Mouse (Mus musculus): ENCODE measurements around the gene Tsfm.
A peak's percentile ranks its signal among the peaks of the same experiment; 100 is the strongest.

Tsfm gene

GRCm38 (mm10) chr10:127041774-127042338 is 11.2 kb upstream of the Tsfm start:
- DNase-seq (ENCODE audit: low spot score in 2 of 2), result peak; percentile 81 to 87

- peak in 1 of 2 experiments; percentile 35 for DNase-seq (ENCODE audit: low spot score in 2 of 2)
These were observed 10.7 kb upstream of the Tsfm start, which contains the start of the genes Mettl1 and Eef1akmt3 for GRCm38 (mm10) chr10:127041274-127041766. TSS of gene Mettl1 (plus strand) at chr10:127041414. TSS of gene Eef1akmt3 (minus strand) at chr10:127041513.

DNA sequence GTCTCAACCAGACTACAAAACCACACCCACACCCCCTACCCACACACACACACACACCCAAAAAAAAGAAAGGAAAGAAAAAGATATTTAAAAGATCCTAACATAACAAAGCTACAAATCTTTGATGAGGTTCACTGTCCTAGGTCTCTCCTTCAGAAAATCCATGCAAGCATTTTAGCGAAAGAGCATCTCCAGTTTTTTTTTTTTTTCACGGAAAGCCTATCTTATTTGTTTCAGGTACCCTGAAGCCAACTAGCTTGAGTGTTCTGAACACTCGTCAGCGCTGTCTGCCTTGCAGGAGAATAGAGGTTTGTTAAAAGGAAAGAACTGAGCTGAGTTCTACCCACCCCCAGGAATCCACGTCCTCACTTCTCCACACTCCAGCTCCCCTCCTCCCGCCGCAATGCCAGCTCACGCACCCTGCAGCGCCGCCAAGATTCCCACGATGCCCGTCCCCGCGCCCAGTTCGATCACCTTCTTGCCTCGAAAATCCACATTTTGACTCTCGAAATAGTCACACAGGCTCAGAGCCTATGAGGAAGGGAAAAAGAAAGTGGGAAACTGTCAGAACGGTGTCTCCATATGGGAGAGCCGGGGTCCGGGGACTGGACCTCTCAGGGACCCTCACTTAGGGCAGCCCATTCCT is 10.1 kb upstream of the Tsfm start:
- DNase-seq (ENCODE audit: low spot score in 2 of 2), result no peak

- DNase-seq (ENCODE audit: low spot score in 2 of 2), result no peak
These were observed 7.0 kb upstream of the Tsfm start for GRCm38 (mm10) chr10:127037641-127038040.

DNA sequence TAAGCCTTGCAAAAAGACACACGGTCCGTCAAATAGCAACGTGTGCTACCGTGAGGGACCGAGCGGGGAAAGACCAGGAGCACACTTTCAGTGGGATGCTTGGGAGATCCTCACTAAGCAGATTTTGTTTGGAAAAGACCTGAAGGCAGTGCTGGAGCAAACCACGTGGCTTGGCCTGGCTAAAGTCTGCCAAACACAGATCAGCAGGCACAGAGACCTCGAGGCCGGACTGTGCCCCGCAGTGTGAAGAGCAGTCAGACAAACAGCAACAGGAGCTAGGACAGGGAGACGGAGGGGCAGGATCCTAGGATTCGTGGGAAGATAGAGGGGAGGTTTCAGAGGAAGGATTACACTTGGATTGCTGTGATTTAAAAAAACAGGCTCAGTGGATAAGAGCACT is 5.6 kb upstream of the Tsfm start:
- DNase-seq (ENCODE audit: low spot score in 2 of 2), result no peak

- DNase-seq (ENCODE audit: low spot score in 2 of 2), result no peak
These were observed 2.7 kb upstream of the Tsfm start for GRCm38 (mm10) chr10:127033301-127033741.

DNA sequence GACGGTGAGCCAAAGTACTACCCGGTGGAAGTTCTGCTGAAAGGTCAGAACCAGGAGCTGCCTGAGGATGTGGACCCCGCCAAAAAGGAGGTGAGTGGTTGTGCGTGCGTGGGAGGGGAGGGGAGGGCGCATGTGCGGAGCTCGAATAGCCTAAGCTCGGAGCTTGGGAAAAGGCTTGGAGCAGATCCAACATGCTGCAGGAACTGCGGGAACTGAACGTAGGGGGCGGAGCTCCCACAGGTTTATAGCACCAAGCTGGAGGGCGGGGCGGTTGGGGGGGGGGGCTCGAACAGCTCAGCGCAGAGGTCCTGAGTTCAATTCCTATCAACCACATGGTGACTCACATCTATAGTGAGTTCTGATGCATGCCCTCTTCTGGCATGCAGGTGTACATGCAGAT is 12.2 kb downstream of the Tsfm start:
- no peak for DNase-seq (ENCODE audit: low spot score in 2 of 2)

DNA sequence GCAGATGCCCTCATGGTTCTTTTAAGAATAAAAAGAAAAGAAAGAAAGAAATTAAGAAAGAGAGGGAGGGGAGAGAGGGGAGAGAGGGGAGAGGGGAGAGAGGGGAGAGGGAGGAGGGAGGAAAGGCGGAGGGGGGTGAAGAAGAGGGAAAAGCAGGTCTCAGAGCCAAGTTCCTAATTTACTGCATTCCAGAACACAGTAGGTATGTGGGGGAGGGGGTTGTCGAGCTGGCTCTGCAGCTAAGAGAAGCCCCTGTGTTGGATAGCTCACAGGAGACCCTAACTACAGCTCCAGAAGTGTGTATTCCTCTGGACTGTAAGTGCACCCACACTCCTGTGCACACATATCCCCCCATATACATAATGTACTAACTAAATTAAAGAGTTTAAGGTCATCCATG is 13.6 kb downstream of the Tsfm start:
- no peak for DNase-seq (ENCODE audit: low spot score in 2 of 2)

DNA sequence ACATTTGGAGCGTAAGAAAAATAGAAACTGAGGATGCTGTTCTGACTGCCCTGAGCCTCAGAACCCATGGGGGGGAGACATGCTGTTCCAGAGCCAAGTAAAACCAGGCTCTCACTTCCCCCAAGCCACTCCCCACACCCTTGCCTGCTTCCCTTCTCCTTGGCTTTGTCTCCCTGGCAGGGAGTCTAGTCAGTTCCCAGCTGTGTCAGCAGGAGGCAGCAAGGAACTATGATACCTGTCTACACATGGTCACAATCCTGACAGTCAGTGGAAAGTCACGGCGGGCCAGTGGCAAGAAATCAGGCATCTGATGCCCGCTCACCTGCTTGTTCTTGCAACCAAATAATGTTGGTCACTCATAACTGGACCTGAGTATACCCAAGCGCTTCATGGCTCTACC is 14.2 kb downstream of the Tsfm start:
- no peak for DNase-seq (ENCODE audit: low spot score in 2 of 2)

DNA sequence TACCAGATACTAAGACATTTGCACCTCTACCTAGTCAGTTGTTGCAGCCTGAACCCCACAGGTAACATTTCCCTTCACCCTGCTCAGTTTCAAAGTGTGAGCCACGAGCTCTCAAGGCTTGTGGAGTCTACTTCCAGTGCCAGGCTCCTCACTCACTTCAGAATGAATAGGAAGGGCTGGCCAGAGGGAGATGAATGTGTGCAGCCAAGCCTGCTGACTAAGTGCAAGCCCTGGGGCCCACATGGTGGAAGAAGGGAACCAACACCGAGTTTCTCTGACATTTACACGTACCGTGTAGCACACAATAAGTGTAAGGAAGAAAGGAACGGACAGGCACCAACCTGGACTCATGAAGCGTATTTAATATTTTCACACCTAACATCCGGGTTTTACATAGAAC is 26.8 kb downstream of the Tsfm start:
- no peak for DNase-seq (ENCODE audit: low spot score in 2 of 2)

- DNase-seq (ENCODE audit: low spot score in 2 of 2), result no peak
These were observed 27.3 kb downstream of the Tsfm start for GRCm38 (mm10) chr10:127003334-127003733.

DNA sequence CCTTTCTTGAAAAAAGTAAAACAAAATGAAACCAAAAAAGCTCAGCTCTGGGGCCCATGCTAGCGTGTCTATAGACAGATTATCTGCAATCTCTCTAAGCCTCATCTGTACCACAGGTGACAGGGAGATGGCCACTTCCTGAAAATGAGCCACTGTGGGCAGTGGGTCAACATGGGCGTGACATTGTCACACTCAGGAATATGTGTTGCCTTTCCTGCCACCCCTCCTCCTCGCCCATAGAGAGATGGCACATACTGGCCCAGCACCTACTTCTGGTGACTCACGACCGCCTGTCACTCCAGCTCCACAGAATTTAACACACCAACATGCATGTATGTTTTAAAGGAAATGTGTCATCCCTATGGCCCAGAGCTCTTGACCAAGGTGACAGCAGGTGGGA is 27.9 kb downstream of the Tsfm start:
- DNase-seq (ENCODE audit: low spot score in 2 of 2), result no peak

- DNase-seq (ENCODE audit: low spot score in 2 of 2), result no peak
These were observed 28.6 kb downstream of the Tsfm start for GRCm38 (mm10) chr10:127002056-127002455.

GRCm38 (mm10) chr10:127001297-127001696 is 29.3 kb downstream of the Tsfm start:
- no peak for DNase-seq (ENCODE audit: low spot score in 2 of 2)

GRCm38 (mm10) chr10:127000529-127000928 is 30.1 kb downstream of the Tsfm start, which contains the start of gene Avil:
TSS of gene Avil (plus strand) at chr10:127000709.
- DNase-seq (ENCODE audit: low spot score in 2 of 2), result no peak

DNA sequence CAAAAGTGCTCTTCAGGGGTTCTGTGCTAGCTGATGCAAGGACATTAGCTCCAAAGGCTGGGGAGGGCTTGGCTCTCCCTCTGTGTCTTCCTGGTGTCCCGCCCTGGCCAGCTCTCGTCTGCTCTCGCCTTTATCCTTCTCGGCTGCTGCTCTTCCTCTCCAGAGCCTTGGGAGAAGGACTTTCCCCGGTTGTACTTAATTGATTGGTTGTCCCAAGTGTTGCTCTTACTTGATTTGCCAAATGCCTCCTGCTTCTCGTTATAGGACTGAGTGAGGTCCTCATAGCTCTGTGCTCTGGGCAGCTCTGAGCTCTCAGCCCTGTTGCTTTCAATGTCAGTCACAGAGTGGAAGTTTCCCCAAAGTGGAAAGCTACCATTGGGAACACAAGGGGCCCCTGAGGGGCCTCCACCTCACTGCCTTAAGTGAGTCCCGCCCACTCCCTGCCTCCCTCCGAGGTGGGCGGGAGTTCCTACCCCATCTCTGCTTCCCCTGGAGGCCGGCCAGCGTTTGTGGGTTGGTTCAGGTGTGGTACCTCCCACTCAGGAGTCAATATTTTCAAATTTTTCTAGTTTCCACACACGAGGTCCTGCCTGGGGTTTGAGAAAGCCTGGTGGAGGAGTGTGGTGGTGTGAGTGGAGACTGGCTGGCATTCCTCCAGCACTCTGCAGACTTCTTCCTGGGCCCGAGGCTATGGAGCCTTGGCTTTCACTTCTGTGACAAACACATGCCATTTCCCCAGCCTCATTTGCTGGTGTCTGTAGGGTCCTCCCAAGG is 33.1 kb downstream of the Tsfm start:
- no peak for DNase-seq (ENCODE audit: low spot score in 2 of 2)

DNA sequence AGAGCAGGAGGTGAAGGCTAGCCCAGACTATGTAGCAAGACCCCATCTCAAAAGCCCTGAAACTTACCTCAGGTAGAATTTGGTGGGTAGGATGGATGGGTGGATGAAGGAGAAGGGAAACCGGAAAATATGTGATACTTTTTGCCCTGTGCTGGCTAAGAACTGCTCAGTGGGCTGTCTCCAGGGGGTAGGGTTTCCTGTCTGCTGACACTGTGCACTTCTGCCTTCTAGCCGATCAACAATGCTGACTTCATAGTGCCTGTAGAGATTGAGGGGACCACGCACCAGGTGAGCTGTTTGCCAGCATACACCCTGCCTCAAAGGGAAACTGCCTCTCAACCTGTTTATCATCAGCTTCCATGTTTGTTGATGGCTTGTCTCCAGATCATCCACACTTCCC is 37.0 kb downstream of the Tsfm start:
- DNase-seq (ENCODE audit: low spot score in 2 of 2), result no peak

- no peak for DNase-seq (ENCODE audit: low spot score in 2 of 2)
These were observed 39.0 kb downstream of the Tsfm start for GRCm38 (mm10) chr10:126991676-126992075.

GRCm38 (mm10) chr10:126990313-126991056 is 40.2 kb downstream of the Tsfm start:
- DNase-seq (ENCODE audit: low spot score in 2 of 2), result peak; percentile 80 to 87

DNA sequence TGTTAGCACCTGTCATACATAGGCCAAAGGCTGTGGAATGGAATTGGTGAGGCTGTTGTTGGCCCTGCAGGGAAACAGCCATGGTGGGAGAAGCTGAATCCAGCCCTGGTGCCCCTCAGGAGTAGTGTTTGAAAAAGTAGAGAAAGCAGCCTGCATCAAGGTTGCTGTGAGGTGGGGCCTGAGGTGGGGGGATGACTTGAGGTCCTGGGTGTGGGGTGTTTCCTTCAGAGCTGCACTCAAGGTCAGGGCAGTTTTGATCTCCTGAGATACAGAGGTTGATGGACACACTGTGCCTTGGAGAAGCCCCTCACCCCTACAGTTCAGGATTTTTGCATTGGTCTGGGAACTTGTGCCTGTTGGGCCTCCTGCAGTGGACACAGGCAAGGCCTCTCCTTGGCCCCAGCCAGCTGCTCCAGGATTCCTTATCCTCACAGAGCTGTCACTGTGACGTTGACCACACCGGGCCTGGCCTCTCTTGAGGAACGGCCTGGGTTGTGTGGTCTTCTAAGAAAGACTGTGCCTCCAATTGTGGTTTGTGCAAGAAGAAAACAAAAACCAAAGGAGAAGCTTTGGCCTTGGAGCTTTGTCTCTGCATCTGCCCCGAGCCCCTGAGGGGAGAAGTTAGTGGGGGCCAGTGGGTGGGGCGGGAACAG is 42.0 kb downstream of the Tsfm start:
- DNase-seq (ENCODE audit: low spot score in 2 of 2), result no peak

Data from heart, adult 9 months (tissue).